Mouse (Mus musculus) embryonic facial prominence, embryonic 13.5 days (tissue): Measurements from ENCODE around the gene Fcrl5. TPM values are rescaled to one million over a fixed set of nuclear protein-coding genes. Genes with fewer than 3 reads are reported as not detected.
"Not testable (repeated sequence)": the region's sequence is repeated elsewhere in the genome, so short reads cannot be mapped to it uniquely, and the experiment has no call there.

ENCODE experiments used
- ATAC-seq: fragments of 200-750 bp; cut with Nextera tagmentation; 2 replicates; pipeline ENCODE4 v1.8.0; 2017; ENCODE audit warnings: low read depth; ENCODE audit not compliant: insufficient number of reproducible peaks, insufficient read depth, low FRiP score, low TSS enrichment
- H3K27ac ChIP-seq: fragments of 300-500 bp; sonication (generic); 2 replicates; pipeline ENCODE4 v1.5.1; 2015; ENCODE audit warnings: moderate library complexity, mild to moderate bottlenecking, inconsistent platforms
- H3K27me3 ChIP-seq: fragments of 300-500 bp; sonication (generic); 2 replicates; pipeline ENCODE4 v1.6.1; 2015; ENCODE audit warnings: mild to moderate bottlenecking, inconsistent platforms
- H3K36me3 ChIP-seq: fragments of 300-500 bp; sonication (generic); 2 replicates; pipeline ENCODE4 v1.6.1; 2015; ENCODE audit warnings: mild to moderate bottlenecking, inconsistent platforms
- H3K4me1 ChIP-seq: fragments of 300-500 bp; sonication (generic); 2 replicates; pipeline ENCODE4 v1.6.1; 2015; ENCODE audit warnings: inconsistent platforms
- H3K4me2 ChIP-seq: fragments of 300-500 bp; sonication (generic); 2 replicates; pipeline ENCODE4 v1.6.1; 2015; ENCODE audit warnings: moderate library complexity, mild to moderate bottlenecking, inconsistent platforms
- H3K4me3 ChIP-seq: fragments of 300-500 bp; sonication (generic); 2 replicates; pipeline ENCODE4 v1.5.1; 2015; ENCODE audit warnings: mild to moderate bottlenecking, inconsistent platforms
- H3K9ac ChIP-seq: fragments of 300-500 bp; sonication (generic); 2 replicates; pipeline ENCODE4 v1.6.1; 2015; ENCODE audit warnings: mild to moderate bottlenecking, inconsistent platforms
- H3K9me3 ChIP-seq: fragments of 300-500 bp; sonication (generic); 2 replicates; pipeline ENCODE4 v1.6.1; 2016; ENCODE audit warnings: inconsistent platforms
- WGBS: fragments of 180-500 bp; shearing (Covaris S2); methylation state at CpG from one replicate; pipeline ENCODE4 v1.1.7; 2015; ENCODE audit warnings: mixed read lengths; 5-methylcytosine and 5-hydroxymethylcytosine counted together
- polyA plus RNA-seq: library from polyadenylated mRNA; unstranded; fragments of >200 nt; fragmentation: Nextera tagmentation; extraction: Ambion mirVana; gene quantifications from 2 replicates; pipeline ENCODE4 v1.2.1, GENCODE M21; 2015

Fcrl5 gene
- polyA plus RNA-seq, 1 experiment from 2014 or later = not detected

DNA sequence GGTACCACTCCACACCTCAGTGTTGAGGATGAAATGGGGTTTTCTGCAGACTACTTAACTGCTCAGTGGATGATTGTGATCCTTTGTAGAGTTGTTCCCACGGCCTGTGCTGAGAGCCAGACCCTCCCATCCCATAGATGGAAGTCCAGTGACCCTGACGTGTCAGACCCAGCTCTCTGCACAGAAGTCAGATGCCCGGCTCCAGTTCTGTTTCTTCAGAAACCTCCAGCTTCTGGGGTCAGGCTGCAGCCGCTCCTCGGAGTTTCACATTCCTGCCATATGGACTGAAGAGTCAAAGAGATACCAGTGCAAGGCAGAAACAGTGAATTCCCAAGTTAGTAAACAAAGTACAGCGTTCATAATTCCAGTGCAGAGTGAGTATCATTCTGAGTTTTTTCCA, 8.4 kb downstream of the Fcrl5 start:
- ATAC-seq = no peak
- Histone ChIP-seq H3K27me3 (no peaks in the 10 kb centered on the region), H3K9ac (no peak overlapping the region), H3K4me1 (no peaks in the 10 kb centered on the region), H3K36me3 (no peaks in the 10 kb centered on the region), H3K27ac (no peak overlapping the region), H3K4me3 (no peak overlapping the region), H3K9me3 (no peaks in the 10 kb centered on the region), H3K4me2 (no peak overlapping the region)
- 65% methylated on average over 6 of the region's 6 CpGs for WGBS

DNA sequence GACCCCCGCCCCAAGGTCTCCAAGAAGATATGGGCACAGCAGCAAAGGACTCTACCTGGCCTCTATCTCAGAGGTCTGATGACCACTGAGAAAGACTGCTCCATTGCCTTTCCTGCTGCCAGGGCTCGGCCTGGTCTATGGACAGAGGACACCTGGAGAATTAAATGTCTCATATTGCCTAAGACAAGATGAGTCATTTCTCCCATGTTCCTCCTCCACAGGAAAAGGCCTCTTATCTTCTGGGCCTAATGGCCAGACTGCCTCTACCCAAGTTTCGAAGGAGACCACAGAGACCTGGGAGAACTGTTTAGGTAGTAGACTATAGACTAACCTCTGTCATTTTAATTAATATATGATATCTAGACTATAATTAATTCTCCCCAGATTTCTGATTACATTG, 29.9 kb downstream of the Fcrl5 start:
- H3K4me2 ChIP-seq = no peak overlapping the region
- 83% methylated on average over 3 of the region's 3 CpGs for WGBS
- peaks cover 4% of the 10 kb centered on the region; the same call in 1 of the 2 replicates for H3K9me3 ChIP-seq
- H3K36me3 ChIP-seq = no peaks in the 10 kb centered on the region
- H3K27me3 ChIP-seq = no peaks in the 10 kb centered on the region
- H3K27ac ChIP-seq = no peak overlapping the region
- no peak overlapping the region for H3K9ac ChIP-seq
- H3K4me1 ChIP-seq = no peaks in the 10 kb centered on the region
- no peak for ATAC-seq
- no peak overlapping the region for H3K4me3 ChIP-seq

DNA sequence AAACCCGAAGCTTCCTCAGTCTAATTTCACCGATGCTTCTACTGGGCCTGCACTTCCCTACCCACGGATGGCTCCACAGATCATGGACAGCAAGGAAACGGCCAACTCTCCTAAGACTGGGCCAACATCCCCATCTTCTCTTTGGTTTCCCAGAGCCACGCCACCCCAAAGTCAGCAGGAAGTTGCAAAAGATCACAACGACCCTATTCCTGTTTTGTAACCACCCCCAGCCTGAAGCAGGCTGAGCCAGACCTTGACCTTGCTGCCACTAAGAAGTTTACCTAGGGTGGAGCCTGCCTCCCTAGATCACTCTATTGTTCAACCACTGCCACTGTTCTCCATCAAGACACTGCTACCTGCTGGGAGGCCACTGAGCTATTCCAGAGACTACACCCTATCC, 31.4 kb downstream of the Fcrl5 start:
- Histone ChIP-seq H3K36me3 (no peaks in the 10 kb centered on the region), H3K9me3 (peaks cover 4% of the 10 kb centered on the region; the same call in 1 of the 2 replicates), H3K4me2 (no peak overlapping the region), H3K4me1 (no peaks in the 10 kb centered on the region), H3K27me3 (no peaks in the 10 kb centered on the region), H3K4me3 (no peak overlapping the region), H3K27ac (no peak overlapping the region), H3K9ac (no peak overlapping the region)
- 79% methylated on average over 6 of the region's 6 CpGs for whole genome bisulfite sequencing
- no peak for ATAC-seq

DNA sequence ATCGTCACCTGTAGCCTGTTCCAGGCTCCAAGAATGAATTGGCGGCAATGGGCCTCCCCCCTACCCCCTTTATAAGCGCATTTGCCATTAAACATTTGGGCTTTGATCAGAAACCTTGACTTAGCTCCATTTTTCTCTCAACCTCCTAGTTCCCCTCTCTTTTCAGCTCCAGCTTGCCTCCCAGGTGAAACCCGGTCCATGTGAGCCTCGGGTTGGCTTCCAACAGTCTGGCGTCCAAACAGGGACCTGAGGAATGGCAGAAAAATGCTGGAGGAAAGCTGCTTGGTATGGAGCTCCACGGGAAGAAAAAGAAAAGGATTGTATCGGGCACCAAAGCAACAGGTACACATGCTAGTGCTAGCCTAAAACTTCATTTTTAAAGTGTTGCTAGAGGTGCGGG, 31.8 kb downstream of the Fcrl5 start:
- Histone ChIP-seq H3K27me3 (no peaks in the 10 kb centered on the region), H3K36me3 (no peaks in the 10 kb centered on the region), H3K9ac (no peak overlapping the region), H3K4me1 (no peaks in the 10 kb centered on the region), H3K4me3 (no peak overlapping the region), H3K27ac (no peak overlapping the region), H3K4me2 (no peak overlapping the region), H3K9me3 (peaks cover 4% of the 10 kb centered on the region; the same call in 1 of the 2 replicates)
- ATAC-seq = no peak
- WGBS = 83% methylated on average over 9 of the region's 9 CpGs

DNA sequence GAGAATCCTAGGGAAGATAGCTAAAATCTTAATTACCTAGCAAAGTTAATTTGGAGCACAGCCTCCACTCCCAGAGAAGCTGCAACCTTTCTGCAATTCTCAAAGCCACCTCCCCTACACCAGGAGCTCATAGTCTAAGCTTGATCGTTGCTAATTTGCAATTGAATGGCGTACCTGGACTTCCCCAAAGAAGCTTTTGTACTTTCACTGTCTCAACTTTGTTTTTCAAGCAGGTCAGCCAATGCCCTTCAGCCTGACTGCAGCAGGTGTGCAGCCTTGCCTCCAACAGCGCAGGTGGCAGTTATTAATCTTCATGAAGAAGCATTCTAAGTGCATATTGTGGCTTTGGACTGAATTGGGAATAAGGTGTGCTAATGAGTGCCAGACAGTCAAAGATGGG, 42.4 kb downstream of the Fcrl5 start:
- not testable (repeated sequence) for H3K27me3 ChIP-seq, ATAC-seq
- WGBS = 87% methylated on average over 3 of the region's 3 CpGs

DNA sequence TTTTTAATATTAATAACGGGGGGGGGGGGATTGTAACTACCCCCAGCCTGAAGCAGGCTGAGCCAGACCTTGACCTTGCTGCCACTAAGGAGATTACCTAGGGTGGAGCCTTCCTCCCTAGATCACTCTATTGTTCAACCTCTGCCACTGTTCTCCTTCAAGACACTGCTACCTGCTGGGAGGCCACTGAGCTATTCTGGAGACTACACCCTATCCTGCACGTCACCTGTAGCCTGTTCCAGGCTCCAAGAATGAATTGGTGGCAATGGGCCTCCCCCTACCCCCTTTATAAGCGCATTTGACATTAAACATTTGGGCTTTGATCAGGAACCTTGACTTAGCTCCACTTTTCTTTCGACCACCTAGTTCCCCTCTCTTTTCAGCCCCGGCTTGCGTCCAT, 43.0 kb downstream of the Fcrl5 start:
- WGBS = 80% methylated on average over 6 of the region's 6 CpGs
- not testable (repeated sequence) for ATAC-seq, H3K9me3 ChIP-seq, H3K36me3 ChIP-seq, H3K4me3 ChIP-seq, H3K9ac ChIP-seq, H3K27me3 ChIP-seq, H3K4me2 ChIP-seq, H3K27ac ChIP-seq, H3K4me1 ChIP-seq

More for the DNA sequence above, 42.4 kb downstream of the Fcrl5 start:
- H3K9ac ChIP-seq, H3K27ac ChIP-seq, H3K36me3 ChIP-seq, H3K4me3 ChIP-seq, H3K9me3 ChIP-seq, H3K4me2 ChIP-seq, H3K4me1 ChIP-seq: not testable (repeated sequence)

DNA sequence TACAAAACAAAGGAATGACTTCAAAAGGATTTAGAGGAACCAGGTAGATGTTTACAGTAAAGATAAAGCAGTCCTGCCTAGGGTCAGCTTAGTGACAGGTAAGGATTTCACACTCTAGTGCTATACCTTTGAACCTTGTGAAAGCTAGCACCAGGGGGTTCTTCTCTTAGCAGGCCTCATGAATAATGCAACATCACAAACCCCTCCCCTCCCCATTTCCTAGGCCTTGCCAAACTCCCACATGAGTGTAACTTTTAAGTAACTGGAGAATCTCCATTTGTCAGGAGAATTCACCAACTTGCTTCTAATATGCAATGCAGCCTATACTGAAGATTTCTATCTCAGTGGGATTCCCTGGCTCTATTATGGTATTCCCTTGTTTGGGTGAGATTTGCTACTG, 43.7 kb downstream of the Fcrl5 start:
- H3K4me1 ChIP-seq, H3K27me3 ChIP-seq: not testable (repeated sequence)

DNA sequence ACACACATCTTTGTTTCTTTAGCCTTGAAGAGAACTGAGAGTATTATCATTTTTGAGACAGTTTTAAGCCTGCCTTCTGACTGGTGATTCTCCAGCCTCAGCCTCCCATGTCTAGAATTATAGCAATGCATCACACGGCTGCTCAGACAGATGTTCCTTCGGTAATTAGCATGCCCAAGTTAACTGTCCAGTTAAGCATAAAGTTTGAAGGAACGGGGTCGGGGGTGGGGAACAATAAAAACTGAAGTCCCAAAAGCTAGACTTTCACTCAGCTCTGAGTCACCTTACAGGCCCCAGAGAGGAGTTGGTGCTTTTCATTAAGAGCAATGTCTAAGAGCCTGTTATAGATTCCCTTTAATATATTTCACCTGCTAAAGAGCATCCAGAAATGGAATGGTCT, 51.8 kb downstream of the Fcrl5 start:
- 84% methylated on average over 4 of the region's 4 CpGs for WGBS
- Histone ChIP-seq H3K36me3 (no peaks in the 10 kb centered on the region), H3K4me3 (no peak overlapping the region), H3K9ac (no peak overlapping the region), H3K4me1 (no peaks in the 10 kb centered on the region), H3K9me3 (no peaks in the 10 kb centered on the region), H3K4me2 (no peak overlapping the region), H3K27ac (no peak overlapping the region), H3K27me3 (no peaks in the 10 kb centered on the region)
- ATAC-seq = no peak

More for the DNA sequence above, 43.7 kb downstream of the Fcrl5 start:
- H3K4me3 ChIP-seq, H3K9me3 ChIP-seq, H3K36me3 ChIP-seq, H3K9ac ChIP-seq, H3K27ac ChIP-seq, H3K4me2 ChIP-seq, ATAC-seq: not testable (repeated sequence)

DNA sequence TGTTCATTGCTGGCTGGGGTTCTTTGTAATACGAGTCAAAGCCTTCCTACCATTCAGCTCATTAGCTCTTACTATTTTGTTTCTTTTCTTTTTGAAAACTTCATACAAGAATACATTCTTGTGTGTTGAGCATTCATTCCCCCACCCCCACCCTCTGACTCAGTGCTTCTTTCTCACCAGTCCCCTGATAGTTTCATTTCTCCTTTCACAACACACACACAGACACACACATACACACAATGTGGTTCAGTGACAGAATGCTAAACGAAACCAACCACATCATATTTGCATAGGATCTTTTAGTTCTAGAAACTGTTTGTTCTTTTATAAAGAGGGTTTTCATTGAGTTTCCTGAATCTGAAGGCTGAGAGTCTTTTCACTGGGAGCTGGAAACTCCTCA, 52.3 kb downstream of the Fcrl5 start:
- Histone ChIP-seq H3K9me3 (no peaks in the 10 kb centered on the region), H3K36me3 (no peaks in the 10 kb centered on the region), H3K4me2 (no peak overlapping the region), H3K4me1 (no peaks in the 10 kb centered on the region), H3K9ac (no peak overlapping the region), H3K27ac (no peak overlapping the region), H3K27me3 (no peaks in the 10 kb centered on the region), H3K4me3 (no peak overlapping the region)
- no peak for ATAC-seq
- 63% methylated on average over 2 of the region's 2 CpGs for WGBS

DNA sequence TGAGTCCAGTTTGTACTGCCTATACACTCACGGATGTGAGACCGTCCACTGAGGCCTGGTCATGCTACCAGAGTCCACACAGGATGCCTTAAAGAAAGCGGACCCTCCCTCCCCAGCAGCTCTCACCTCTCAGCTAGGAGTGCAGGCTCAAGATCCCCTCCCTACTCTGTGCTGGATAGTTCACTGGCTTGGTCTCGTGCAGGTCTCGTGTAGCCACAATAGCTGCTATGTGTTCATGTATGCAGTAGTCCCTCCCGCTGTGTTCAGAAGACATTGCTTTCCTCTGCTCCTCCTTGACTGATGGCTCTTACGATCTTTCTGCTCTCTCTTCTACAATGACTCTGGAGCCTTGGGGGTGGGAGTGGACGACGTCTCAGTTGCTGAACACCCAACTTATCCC, 62.7 kb downstream of the Fcrl5 start:
- Histone ChIP-seq H3K4me1 (peaks cover 7% of the 10 kb centered on the region; the same call in 1 of the 2 replicates), H3K4me2 (no peak overlapping the region), H3K27me3 (peaks cover 8% of the 10 kb centered on the region; the same call in 1 of the 2 replicates), H3K4me3 (no peak overlapping the region), H3K9me3 (no peaks in the 10 kb centered on the region), H3K9ac (no peak overlapping the region), H3K27ac (no peak overlapping the region), H3K36me3 (no peaks in the 10 kb centered on the region)
- ATAC-seq = no peak
- 80% methylated on average over 9 of the region's 9 CpGs for WGBS

DNA sequence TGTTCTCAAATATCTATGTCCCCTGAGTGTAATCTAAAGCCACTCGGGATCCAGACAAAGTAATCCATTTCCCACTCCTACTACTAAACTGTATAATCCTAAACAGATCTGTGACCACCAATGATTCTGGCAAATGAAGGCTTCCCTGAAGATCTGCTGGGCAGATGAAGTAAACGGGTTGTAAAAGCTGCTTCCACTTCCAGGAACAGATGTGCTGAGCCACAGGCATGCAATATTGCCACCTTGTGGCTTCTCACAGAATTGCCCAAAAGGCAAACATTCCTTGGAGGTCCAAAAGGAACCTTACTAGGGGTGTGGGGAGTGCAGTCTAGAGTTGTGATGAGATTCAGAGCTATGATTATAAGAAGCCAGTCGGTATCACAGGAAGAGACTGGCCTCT, 63.5 kb downstream of the Fcrl5 start:
- 6% methylated on average over 3 of the region's 3 CpGs for WGBS
- no peak for ATAC-seq
- no peaks in the 10 kb centered on the region for H3K9me3 ChIP-seq
- no peak overlapping the region for H3K4me2 ChIP-seq
- H3K4me1 ChIP-seq = peaks cover 7% of the 10 kb centered on the region; the same call in 1 of the 2 replicates
- no peak overlapping the region for H3K9ac ChIP-seq
- no peaks in the 10 kb centered on the region for H3K36me3 ChIP-seq
- no peak overlapping the region for H3K27ac ChIP-seq
- peaks cover 8% of the 10 kb centered on the region; the same call in 1 of the 2 replicates for H3K27me3 ChIP-seq
- no peak overlapping the region for H3K4me3 ChIP-seq

DNA sequence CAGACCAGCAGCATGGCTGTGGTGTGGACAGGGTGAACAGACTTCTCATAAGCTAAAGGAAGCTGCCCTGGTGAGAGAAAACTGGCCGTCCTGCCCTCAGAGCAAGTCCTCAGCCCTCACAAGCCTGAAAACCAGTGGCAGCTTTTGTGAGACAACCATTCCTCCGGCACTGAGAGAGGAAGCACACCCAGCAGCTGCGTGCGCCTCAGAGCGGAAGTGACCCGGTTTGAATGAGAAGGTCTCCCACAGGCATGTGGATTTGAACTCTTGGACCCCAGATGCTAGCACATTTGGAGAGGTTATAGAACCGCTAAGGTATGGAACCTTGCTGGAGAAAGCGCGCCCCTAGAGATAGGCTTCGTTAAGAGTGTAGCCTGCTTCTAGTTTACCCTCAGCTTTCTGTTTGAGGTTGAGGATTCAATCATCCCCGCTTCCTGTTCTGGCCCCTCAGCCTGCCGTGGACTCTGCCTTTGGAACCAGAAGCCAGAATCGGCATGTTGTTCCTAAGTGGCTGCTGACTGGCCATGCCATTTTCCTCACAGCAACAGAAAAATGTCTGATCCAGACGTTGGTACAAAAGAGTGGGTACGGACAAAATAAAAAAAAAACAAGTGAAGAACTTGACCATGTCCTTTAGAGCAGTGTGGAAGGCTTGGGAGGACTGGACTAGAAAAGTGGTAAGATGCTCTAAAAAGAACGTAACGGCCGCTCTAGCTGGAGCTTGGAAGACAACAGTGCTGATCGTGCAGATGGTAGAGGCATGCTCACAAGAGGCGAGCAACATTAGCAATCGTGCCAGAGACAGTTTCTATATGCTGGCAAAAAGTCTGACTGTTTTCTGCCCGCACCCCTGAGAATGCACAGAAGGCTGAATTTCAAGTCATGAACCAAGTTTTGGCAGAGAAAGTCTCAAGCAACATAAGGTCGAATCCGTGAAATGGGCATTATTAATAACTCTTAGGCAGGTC, 64.8 kb downstream of the Fcrl5 start:
- H3K9ac ChIP-seq = 0 out of 2 replicates have a peak overlapping the region, but pooled peaks have one; percentile 36
- WGBS = 69% methylated on average over 24 of the region's 24 CpGs
- H3K4me1 ChIP-seq = peaks cover 7% of the 10 kb centered on the region; the same call in 1 of the 2 replicates
- H3K27ac ChIP-seq = no peak overlapping the region
- no peak for ATAC-seq
- H3K4me2 ChIP-seq = no peak overlapping the region
- no peaks in the 10 kb centered on the region for H3K9me3 ChIP-seq
- H3K4me3 ChIP-seq = no peak overlapping the region
- H3K36me3 ChIP-seq = no peaks in the 10 kb centered on the region
- peaks cover 8% of the 10 kb centered on the region; the same call in 1 of the 2 replicates for H3K27me3 ChIP-seq
